Mouse (Mus musculus) megakaryocyte, embryonic 14.5 days (primary cell): ENCODE data around the gene Sbk2.

Source experiments
- FLI1 ChIP-seq: IDR thresholded peaks from 2 replicates; pipeline ENCODE4 v1.6.1; 2012; ENCODE audit warnings: low read length, inconsistent platforms, mixed read lengths
- GATA1 ChIP-seq: IDR thresholded peaks from 3 replicates; pipeline ENCODE4 v1.6.1; 2012; ENCODE audit warnings: mixed read lengths, low read length, inconsistent platforms, borderline replicate concordance

- TF ChIP-seq FLI1 (no peak), GATA1 (no peak)
Measured at GRCm38 (mm10) chr7:4999876-5000275, 35.7 kb upstream of the Sbk2 start.
